Mouse (Mus musculus): ENCODE measurements around the gene Efemp2.

- TF ChIP-seq CTCF (IDR thresholded peaks at IDR 0.05; ENCODE audit: low read depth, low read length), result no peak
- TF ChIP-seq GATA1 (IDR thresholded peaks at IDR 0.05; ENCODE audit: borderline replicate concordance, low read length), result no peak
- no peak for TF ChIP-seq POLR2AphosphoS5 (IDR thresholded peaks at IDR 0.05; ENCODE audit: insufficient replicate concordance, low read depth, low read length)
- TF ChIP-seq GATA2 (IDR thresholded peaks at IDR 0.05; ENCODE audit: borderline replicate concordance, low read depth, low read length), result no peak
Observed at GRCm38 (mm10) chr19:5447515-5448353, 26.0 kb upstream of the Efemp2 start, which contains the start of gene Fosl1.
